Mouse (Mus musculus) heart, embryonic 10.5 days (tissue): Measurements from ENCODE around the gene Rpl32. TPM values are rescaled to one million over a fixed set of nuclear protein-coding genes. Genes with fewer than 3 reads are reported as not detected.
A peak's percentile ranks its signal among the peaks of the same experiment; 100 is the strongest.

Source experiments
- DNase-seq: peaks from one replicate; pipeline ENCODE4 v3.0.0-alpha.2; 2017; ENCODE audit warnings: low spot score
- H3K27ac ChIP-seq: fragments of 300-500 bp; sonication (generic); 2 replicates; pipeline ENCODE4 v1.5.1; 2016; ENCODE audit warnings: mild to moderate bottlenecking
- H3K27me3 ChIP-seq: fragments of 300-500 bp; sonication (generic); 2 replicates; pipeline ENCODE4 v1.6.1; 2016; ENCODE audit warnings: mild to moderate bottlenecking; ENCODE audit not compliant: poor library complexity, insufficient read depth, severe bottlenecking
- H3K36me3 ChIP-seq: fragments of 300-500 bp; sonication (generic); 2 replicates; pipeline ENCODE4 v1.6.1; 2016; ENCODE audit warnings: mild to moderate bottlenecking, moderate library complexity
- H3K4me1 ChIP-seq: fragments of 300-500 bp; sonication (generic); 2 replicates; pipeline ENCODE4 v1.6.1; 2016; ENCODE audit warnings: mild to moderate bottlenecking
- H3K4me3 ChIP-seq: fragments of 300-500 bp; sonication (generic); 2 replicates; pipeline ENCODE4 v1.5.1; 2016; ENCODE audit warnings: mild to moderate bottlenecking, moderate library complexity
- H3K9me3 ChIP-seq: fragments of 300-500 bp; sonication (generic); 2 replicates; pipeline ENCODE4 v1.6.1; 2016; ENCODE audit warnings: mild to moderate bottlenecking, moderate library complexity
- WGBS: fragments of 180-500 bp; shearing (Covaris S2); methylation state at CpG from one replicate; pipeline ENCODE4 v1.1.7; 2016; 5-methylcytosine and 5-hydroxymethylcytosine counted together
- polyA plus RNA-seq: library from polyadenylated mRNA; unstranded; fragments of >200 nt; fragmentation: Nextera tagmentation; extraction: Ambion mirVana; gene quantifications from 2 replicates; pipeline ENCODE4 v1.2.1, GENCODE M21; 2016

The Rpl32 gene
- 1,266 and 1,290 TPM in 2 replicates for polyA plus RNA-seq

GRCm38 (mm10) chr6:115808488-115809231 is at the start of gene Rpl32:
Gene Rpl32 (minus strand): TSS chr6:115808747.
- under 1% methylated on average over 47 of the region's 47 CpGs for WGBS
- peak; percentile 92 for DNase-seq
- Histone ChIP-seq H3K4me1 (peaks cover 23% of the 10 kb centered on the region), H3K27me3 (no peaks in the 10 kb centered on the region), H3K27ac (peak within 1 kb of the TSS; percentile 99), H3K36me3 (peaks cover 39% of the 10 kb centered on the region), H3K9me3 (no peaks in the 10 kb centered on the region), H3K4me3 (peak within 1 kb of the TSS; percentile 97)

DNA sequence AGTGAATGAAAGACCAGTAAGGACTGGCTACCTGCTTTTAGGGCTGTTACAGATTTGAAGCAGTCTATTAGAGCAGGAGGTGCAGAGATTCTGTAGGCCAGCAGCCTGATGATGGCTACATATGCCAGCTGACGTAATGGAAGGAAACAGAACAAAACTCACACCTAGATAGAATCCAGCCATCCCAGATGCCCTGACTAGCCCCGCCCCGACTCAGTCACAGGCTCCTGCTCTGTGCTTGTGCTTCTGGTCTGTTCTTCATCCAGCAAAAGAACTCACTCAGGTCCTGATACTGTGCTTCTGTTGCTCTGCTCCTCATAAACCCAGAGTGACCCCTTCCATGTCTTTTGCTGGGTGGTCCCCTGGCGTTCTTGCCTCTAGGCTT is 47.8 kb upstream of the Rpl32 start:
- Histone ChIP-seq H3K27ac (peak overlapping the region; percentile 62), H3K4me1 (peaks cover 49% of the 10 kb centered on the region), H3K27me3 (no peaks in the 10 kb centered on the region), H3K4me3 (no peak overlapping the region), H3K9me3 (no peaks in the 10 kb centered on the region), H3K36me3 (no peaks in the 10 kb centered on the region)
- 56% methylated on average over 4 of the region's 4 CpGs for WGBS
- peak; percentile 80 for DNase-seq

DNA sequence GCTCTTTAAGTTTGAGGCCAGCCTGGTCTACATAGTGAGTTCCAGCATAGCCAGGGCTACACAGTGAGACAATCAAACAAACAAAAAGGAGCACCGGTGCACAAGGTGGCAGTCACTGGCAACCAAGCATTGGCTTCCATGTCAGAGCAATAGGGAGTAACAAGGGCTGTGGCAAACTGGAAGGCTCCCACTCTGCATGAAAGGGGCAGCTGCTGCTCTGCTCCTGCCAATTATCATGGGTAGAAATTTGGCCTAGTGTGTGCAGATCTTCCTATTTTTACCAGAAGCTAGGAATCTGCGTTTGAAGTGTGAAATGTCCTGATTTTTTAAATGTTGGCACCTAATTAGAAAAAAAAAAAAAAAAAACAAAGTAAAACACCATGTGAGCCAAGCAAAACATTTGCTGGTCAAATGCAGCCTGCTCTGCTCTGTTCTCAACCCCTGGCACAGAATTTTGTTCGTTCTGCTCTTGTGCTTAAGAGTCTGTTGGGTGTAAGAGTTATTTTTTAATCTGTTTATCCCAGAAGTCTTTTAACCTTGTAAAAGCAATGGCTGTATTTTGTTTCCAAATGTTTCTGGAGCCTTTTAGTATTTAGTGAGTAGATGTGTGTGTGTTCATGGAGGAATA is 47.3 kb upstream of the Rpl32 start:
- no peaks in the 10 kb centered on the region for H3K9me3 ChIP-seq
- no peak overlapping the region for H3K4me3 ChIP-seq
- peak overlapping the region; percentile 62 for H3K27ac ChIP-seq
- peaks cover 49% of the 10 kb centered on the region for H3K4me1 ChIP-seq
- WGBS: 73% methylated on average over 3 of the region's 3 CpGs
- H3K27me3 ChIP-seq: no peaks in the 10 kb centered on the region
- no peaks in the 10 kb centered on the region for H3K36me3 ChIP-seq
- no peak for DNase-seq

- WGBS: 59% methylated on average over 2 of the region's 2 CpGs
- no peaks in the 10 kb centered on the region for H3K9me3 ChIP-seq
- no peak for DNase-seq
- H3K27ac ChIP-seq: peak overlapping the region; percentile 91; the same call in 1 of the 2 replicates
- peaks cover 6% of the 10 kb centered on the region; the same call in 1 of the 2 replicates for H3K36me3 ChIP-seq
- peaks cover 42% of the 10 kb centered on the region for H3K4me1 ChIP-seq
- H3K4me3 ChIP-seq: no peak overlapping the region
- H3K27me3 ChIP-seq: no peaks in the 10 kb centered on the region
These were observed 45.9 kb upstream of the Rpl32 start for GRCm38 (mm10) chr6:115854432-115854831.

DNA sequence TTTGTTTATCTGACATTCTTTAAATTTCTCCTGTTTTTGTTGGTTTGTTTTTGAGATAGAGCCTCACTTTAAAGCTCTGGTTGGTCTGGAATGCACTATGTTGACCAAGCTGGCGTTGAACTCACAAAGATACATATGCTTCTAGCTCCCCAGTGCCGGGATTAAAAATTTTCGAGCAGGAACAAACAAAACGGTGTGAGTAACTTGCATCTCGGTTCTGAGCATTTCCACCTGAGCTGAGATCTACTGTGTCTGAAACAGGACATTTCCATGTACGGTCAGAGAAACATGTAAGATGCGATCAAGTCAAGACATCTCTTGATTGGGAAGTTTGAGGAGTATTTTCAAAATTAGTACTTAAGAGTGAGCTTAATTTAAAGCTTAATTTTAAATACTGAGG is 45.4 kb upstream of the Rpl32 start:
- peaks cover 10% of the 10 kb centered on the region; the same call in 1 of the 2 replicates for H3K36me3 ChIP-seq
- DNase-seq: no peak

GRCm38 (mm10) chr6:115853091-115853813 is 44.7 kb upstream of the Rpl32 start, which contains the start of the genes Mbd4 and Ift122:
Gene Mbd4 (minus strand): TSS chr6:115853371.
Gene Ift122 (plus strand): TSS chr6:115853470.
- DNase-seq: peak; percentile 100
- Histone ChIP-seq H3K4me1 (peaks cover 36% of the 10 kb centered on the region), H3K27me3 (no peaks in the 10 kb centered on the region), H3K36me3 (peaks cover 17% of the 10 kb centered on the region; the same call in 1 of the 2 replicates), H3K4me3 (peak within 1 kb of the TSS; percentile 69), H3K9me3 (no peaks in the 10 kb centered on the region), H3K27ac (peak within 1 kb of the TSS; percentile 91)
- WGBS: under 1% methylated on average over 51 of the region's 51 CpGs

More for the DNA sequence above, 45.4 kb upstream of the Rpl32 start:
- H3K27me3 ChIP-seq: no peaks in the 10 kb centered on the region
- no peaks in the 10 kb centered on the region for H3K9me3 ChIP-seq
- H3K27ac ChIP-seq: peak overlapping the region; percentile 91
- 47% methylated on average over 7 of the region's 7 CpGs for WGBS
- H3K4me1 ChIP-seq: peaks cover 38% of the 10 kb centered on the region
- H3K4me3 ChIP-seq: peak overlapping the region; percentile 69

- H3K27ac ChIP-seq: peak overlapping the region; percentile 91
- WGBS: 6% methylated on average over 20 of the region's 20 CpGs
- peaks cover 19% of the 10 kb centered on the region; the same call in 1 of the 2 replicates for H3K36me3 ChIP-seq
- no peaks in the 10 kb centered on the region for H3K9me3 ChIP-seq
- H3K4me3 ChIP-seq: peak overlapping the region; percentile 69
- H3K4me1 ChIP-seq: peaks cover 33% of the 10 kb centered on the region
- H3K27me3 ChIP-seq: no peaks in the 10 kb centered on the region
- DNase-seq: no peak
These were observed 44.0 kb upstream of the Rpl32 start for GRCm38 (mm10) chr6:115852446-115853090.

DNA sequence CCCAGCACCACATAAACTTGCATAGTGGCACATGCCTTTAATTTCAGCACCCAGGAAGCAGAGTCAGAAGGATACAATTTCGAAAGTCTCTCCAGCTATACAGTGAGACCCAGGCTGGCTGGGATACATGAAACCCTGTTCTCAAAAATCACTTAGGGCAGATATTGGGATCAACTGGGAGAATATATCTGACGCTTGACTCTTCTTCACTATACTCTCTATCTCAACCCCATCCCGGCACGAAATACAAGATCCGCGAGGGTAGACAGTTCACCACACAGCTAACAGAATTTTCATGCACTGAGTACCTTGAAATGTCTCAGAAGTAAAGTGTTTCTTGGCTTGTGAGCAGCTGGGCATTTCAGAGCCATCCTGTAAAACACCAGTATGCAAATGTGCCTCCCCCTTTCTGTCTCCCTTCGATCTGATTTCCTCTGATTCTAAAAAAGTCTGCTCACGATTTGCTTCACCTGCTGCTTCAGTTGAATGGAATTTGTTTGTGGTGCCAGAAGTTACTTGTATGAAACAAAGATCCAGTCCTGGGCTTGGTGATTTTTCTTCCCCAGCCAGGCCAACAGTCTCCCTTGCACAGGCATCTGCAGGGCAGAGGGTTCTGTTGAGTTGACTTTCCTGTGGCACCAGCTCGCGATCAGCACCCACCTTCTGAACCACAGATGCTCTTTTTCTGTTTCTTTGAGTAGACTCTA is 40.2 kb upstream of the Rpl32 start:
- peaks cover 35% of the 10 kb centered on the region for H3K36me3 ChIP-seq
- peaks cover 11% of the 10 kb centered on the region; the same call in 1 of the 2 replicates for H3K4me1 ChIP-seq
- no peaks in the 10 kb centered on the region for H3K9me3 ChIP-seq
- 90% methylated on average over 10 of the region's 10 CpGs for WGBS
- H3K4me3 ChIP-seq: no peak overlapping the region
- no peak for DNase-seq
- no peak overlapping the region for H3K27ac ChIP-seq
- no peaks in the 10 kb centered on the region for H3K27me3 ChIP-seq

- Histone ChIP-seq H3K27me3 (no peaks in the 10 kb centered on the region), H3K4me1 (0 out of 2 replicates have a peak, but pooled peaks cover 3% of the 10 kb centered on the region), H3K9me3 (no peaks in the 10 kb centered on the region), H3K36me3 (peaks cover 52% of the 10 kb centered on the region), H3K27ac (no peak overlapping the region), H3K4me3 (no peak overlapping the region)
- WGBS: 38% methylated on average over 8 of the region's 8 CpGs
- DNase-seq: no peak
These were observed 38.3 kb upstream of the Rpl32 start for GRCm38 (mm10) chr6:115846640-115847411.

- H3K4me1 ChIP-seq: no peaks in the 10 kb centered on the region
- H3K27me3 ChIP-seq: no peaks in the 10 kb centered on the region
- peaks cover 54% of the 10 kb centered on the region for H3K36me3 ChIP-seq
- DNase-seq: no peak
- H3K4me3 ChIP-seq: no peak overlapping the region
- H3K27ac ChIP-seq: no peak overlapping the region
- WGBS: 91% methylated on average over 4 of the region's 4 CpGs
- H3K9me3 ChIP-seq: no peaks in the 10 kb centered on the region
These were observed 36.5 kb upstream of the Rpl32 start for GRCm38 (mm10) chr6:115845006-115845405.

- H3K4me3 ChIP-seq: peak overlapping the region; percentile 60
- 64% methylated on average over 5 of the region's 5 CpGs for WGBS
- DNase-seq: no peak
- H3K9me3 ChIP-seq: no peaks in the 10 kb centered on the region
- H3K27me3 ChIP-seq: no peaks in the 10 kb centered on the region
- H3K27ac ChIP-seq: peak overlapping the region; percentile 76; the same call in 1 of the 2 replicates
- peaks cover 24% of the 10 kb centered on the region for H3K36me3 ChIP-seq
- H3K4me1 ChIP-seq: peaks cover 20% of the 10 kb centered on the region
These were observed 30.2 kb upstream of the Rpl32 start for GRCm38 (mm10) chr6:115838745-115839144.
